Mouse (Mus musculus): ENCODE measurements around the gene Ubtf.

The Ubtf gene

DNA sequence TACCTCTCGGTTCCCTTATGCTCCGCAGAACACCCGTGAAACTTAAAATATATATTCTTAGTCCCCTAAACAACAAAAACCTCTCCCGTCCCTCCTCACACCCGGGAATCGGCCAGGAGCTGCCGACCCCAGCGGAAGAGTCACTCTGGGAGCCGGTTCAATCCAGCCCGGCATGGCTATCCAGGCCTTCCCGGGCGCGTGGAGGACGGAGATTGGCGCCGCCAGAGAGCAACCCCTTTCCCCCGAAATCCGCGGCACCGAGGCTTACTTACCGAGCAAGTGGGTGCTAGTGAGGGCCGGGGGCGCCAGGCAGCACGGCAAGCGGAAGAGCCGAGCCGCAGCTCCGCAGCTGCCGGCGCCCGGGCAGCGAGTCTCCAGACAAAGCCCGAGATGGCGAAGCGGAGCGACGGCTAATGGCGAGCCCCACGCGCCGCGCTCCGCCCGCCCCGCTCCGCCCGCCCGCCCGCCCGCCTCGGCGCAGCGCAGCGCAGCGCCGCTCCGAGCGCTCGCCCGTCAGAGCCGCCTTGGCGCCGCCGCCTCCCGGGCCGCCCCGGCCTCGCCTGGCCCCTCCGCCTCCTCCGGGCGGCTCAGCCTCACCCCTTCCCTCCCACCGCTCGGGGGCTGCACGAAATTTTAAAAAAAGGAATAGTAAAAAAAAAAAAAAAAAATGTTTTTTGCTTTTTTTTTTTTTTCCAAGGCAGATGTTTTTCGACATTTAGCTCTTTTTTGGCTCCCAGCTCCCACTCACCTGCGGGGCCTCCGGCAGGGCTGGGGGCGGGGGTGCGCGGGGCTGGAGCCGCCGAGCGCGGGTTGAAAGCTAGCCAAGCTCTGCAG is 749 bp downstream of the Ubtf start:
- DNase-seq (ENCODE audit: inconsistent age in 2 of 2, low spot score in 1 of 2): peak; percentile 72 to 90

DNA sequence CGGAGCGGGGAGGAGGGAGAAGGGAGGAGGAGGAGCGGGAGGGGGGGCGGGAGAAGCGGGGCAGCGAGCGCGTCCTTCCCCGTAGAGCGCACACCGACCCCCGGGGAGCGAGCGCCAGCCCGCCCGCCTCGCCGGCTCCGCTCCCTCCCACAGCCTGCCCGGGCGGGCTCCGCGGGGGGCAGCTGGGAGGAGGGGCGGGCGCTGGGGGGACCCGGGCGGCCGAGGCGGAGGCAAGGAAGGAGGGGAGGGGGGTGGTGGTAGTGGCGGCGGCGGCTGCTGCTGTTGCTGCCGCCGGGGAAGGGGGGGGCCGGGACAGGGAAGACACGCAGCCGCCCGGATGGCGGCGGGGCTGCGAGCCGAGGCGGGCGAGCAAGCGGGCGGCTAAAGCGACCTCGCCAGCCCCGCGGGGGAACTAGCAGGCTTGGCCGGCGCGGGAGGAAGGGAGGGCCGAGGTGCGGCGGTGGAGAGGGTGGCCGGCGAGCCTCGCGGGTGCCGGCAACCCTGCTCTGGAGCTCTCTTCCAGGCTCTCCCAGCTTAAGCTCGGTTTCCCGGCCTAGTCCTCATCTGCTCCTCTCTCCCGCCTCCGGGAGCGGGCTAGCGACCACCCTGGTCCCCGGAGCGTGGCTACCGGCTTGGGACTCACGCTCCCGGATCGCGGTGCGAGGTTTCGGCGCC is 1.5 kb downstream of the Ubtf start:
- peak; percentile 86 to 94 for DNase-seq (ENCODE audit: inconsistent age in 2 of 2, low spot score in 1 of 2)

- peak; percentile 74 to 84 for DNase-seq (ENCODE audit: inconsistent age in 2 of 2, low spot score in 1 of 2)
Measured at GRCm38 (mm10) chr11:102317298-102317900, 2.1 kb downstream of the Ubtf start.

- peak; percentile 96 to 97 for DNase-seq (ENCODE audit: inconsistent age in 2 of 2, low spot score in 1 of 2)
Measured at GRCm38 (mm10) chr11:102316572-102317297, 2.8 kb downstream of the Ubtf start.

DNA sequence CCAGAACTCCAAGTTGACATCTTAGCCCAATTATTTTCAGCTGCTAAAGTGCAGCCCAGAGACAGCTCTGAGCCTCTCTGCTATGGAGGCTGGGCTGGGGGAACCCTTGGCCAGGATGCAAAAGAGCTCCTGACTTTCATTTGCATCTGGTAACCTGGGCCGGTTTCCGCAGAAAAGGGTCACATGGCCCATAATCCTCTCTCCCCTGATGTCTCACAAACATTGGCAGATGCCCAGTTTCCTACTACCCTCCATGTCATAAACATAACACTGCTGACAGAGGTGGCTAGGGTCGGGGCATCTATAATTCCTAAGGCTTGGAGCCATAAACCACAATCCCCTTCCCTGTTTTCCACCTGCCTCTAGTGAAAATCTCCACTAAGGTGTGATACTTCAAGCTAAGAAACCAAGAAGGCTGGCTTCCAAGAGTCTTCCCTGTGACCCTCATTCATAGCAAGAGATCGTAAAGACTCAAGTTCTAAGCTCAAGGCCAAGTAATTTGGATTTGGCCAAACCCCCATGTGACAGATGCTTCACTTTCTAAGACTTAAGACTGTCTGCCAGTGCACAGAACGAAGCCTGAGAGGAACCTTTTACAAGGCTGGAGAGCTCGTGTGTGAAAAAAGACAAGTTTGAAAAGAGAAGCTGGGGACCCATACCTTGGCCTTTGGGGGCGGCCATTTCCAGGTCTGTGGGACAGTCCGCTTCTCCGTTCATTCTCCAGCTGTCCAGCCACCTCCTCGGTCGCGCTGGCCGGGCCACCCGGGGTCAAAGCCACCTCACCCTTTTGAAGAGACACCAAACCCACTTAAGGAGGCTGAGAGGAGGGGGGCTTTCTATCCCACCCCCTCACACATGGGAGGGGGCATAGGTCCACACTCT is 3.6 kb downstream of the Ubtf start:
- peak in 1 of 2 experiments; percentile 65 for DNase-seq (ENCODE audit: inconsistent age in 2 of 2, low spot score in 1 of 2)

DNA sequence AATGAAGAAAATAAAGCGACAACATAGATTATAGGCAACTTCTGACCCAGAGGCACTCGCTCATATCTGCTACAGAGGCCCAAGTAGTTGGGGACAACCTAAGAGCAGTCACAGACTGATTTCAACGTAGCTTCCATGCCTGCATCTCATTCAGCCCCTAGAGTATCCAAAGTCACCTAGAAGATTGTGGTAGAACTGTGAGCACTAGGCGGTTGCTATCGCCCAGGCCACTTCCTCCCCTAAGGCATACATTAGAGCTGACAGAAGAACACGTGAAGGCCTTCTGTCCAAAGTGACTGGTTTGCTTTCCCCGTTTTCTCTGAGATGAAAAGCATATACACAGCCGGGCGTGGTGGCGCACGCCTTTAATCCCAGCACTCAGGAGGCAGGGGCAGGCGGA is 5.2 kb downstream of the Ubtf start:
- DNase-seq (ENCODE audit: inconsistent age in 2 of 2, low spot score in 1 of 2): peak in 1 of 2 experiments; percentile 56

- DNase-seq (ENCODE audit: inconsistent age in 2 of 2, low spot score in 1 of 2): peak in 1 of 2 experiments; percentile 38
Measured at GRCm38 (mm10) chr11:102312586-102312985, 7.0 kb downstream of the Ubtf start.

DNA sequence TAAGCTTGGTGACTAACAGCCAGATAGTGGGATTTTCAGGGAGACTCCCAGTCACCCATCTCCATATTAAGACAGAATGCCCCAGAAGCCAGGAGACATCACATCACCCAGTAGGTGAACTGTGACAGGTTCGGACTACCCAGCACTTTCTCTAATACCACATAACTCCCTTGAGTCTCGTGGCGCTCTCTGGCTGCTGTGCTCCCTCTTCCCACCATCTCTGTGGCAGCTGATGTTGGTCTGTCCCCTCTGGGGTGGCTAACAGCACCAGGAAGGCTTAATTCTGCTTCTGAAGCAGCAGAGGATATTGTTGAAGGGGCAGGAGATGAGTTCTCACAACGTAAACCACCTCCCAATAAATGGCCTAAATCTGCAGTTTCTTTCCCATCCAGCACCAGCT is 7.6 kb downstream of the Ubtf start:
- DNase-seq (ENCODE audit: inconsistent age in 2 of 2, low spot score in 1 of 2): peak in 1 of 2 experiments; percentile 38

- peak; percentile 60 to 80 for DNase-seq (ENCODE audit: inconsistent age in 2 of 2, low spot score in 1 of 2)
Measured at GRCm38 (mm10) chr11:102310768-102311695, 8.5 kb downstream of the Ubtf start.

DNA sequence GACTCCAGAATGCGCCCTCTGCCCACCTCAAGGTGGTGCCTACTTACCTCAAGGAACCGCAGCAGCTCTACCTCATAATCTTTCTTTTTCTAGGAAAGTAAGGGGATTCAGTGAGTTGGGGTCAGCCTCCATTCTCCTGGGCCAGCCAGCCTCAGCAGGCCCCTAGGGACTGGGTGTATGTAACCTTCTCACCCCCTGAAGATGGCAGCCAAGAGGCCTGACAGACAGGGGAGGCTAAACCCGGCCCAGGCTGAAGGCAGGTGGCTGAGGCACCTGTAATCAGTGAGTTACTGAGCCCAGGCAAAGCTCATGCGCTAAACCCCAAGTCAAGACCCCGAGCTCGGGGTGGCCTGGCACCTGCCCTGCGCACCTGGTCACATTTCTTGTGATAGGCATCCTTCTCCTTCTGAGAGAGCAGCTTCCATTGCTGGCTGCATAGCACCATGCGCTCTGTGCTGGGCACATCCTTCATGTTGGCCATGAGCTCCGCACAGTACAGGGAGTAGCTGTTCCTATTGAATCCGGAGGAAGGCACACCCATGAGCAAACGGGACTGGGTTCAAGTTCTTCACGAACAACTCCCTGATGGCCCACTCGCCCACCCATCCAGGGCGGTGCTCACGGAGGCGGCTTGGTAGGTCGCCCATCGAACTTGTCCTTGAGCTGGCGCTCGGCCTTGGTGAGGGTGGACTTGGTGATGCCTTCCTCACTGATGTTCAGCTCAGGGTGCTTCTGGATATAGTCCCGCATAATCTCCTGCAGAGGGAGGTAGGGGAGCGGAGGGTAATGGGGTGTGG is 9.5 kb downstream of the Ubtf start:
- DNase-seq (ENCODE audit: inconsistent age in 2 of 2, low spot score in 1 of 2): peak; percentile 69 to 82

DNA sequence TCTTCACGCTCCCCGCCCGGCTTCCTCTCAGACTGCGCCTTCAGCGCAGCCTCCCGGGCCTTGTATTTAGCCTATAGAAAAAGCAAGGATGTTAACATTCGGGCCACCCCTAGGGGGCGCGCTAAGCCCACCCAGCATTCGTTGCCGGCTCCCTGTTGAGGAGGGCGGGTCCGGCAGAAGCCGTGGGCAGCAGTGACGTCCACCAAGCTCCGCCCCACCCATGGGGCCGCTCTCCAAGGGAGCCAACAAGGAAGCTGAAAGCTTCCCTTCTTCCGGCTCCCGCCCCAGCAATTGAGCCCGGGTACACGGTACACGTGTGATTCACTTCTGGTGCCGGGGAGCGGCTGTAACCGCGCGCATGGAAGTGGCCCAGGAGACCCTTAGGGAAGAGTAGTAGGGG is 10.6 kb downstream of the Ubtf start:
- peak; percentile 98 to 99 for DNase-seq (ENCODE audit: inconsistent age in 2 of 2, low spot score in 1 of 2)

- DNase-seq (ENCODE audit: inconsistent age in 2 of 2, low spot score in 1 of 2): peak; percentile 24 to 51
Measured at GRCm38 (mm10) chr11:102308104-102308503, 11.4 kb downstream of the Ubtf start.

- DNase-seq (ENCODE audit: inconsistent age in 2 of 2, low spot score in 1 of 2): peak; percentile 66 to 81
Measured at GRCm38 (mm10) chr11:102305359-102305758, 14.2 kb downstream of the Ubtf start.

DNA sequence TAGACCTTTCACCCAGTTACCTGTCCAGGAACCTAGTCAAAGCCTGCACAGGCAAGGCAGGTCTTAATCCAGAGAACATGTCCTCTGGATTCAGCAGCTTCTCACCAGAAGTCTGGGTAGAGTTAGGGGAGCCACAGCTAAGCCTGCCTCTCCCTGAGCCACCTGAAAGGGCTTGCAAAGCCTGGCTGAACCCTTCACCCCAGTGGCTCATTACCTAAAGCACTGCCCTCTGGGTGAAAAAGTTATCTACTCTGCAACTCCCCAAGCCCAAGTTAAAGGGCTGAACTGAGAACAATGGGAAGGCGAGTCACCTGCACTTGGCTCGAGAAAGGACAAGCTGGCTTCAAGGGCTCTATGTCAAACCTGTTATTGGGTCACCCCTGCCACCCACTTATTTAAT is 15.4 kb downstream of the Ubtf start:
- no peak for DNase-seq (ENCODE audit: inconsistent age in 2 of 2, low spot score in 1 of 2)

DNA sequence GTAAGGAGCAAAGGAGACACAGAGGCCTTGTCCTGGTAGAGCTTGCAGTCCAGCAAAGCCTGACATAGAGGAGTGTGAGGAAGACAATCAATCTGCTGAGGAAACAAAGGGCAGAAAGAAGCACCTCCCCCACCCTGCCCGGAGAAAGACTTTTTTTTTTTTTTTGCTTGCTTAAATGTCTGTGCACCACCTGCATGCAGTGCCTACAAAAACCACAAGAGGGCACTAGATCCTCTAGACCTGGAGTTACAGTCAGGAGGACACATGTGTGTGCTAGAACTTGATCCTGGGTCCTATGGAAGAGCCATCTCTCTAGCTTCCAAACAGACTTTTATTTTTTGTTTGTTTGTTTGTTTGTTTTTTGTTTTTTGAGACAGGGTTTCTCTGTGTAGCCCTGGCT is 19.7 kb downstream of the Ubtf start:
- peak in 1 of 2 experiments; percentile 78 for DNase-seq (ENCODE audit: inconsistent age in 2 of 2, low spot score in 1 of 2)

DNA sequence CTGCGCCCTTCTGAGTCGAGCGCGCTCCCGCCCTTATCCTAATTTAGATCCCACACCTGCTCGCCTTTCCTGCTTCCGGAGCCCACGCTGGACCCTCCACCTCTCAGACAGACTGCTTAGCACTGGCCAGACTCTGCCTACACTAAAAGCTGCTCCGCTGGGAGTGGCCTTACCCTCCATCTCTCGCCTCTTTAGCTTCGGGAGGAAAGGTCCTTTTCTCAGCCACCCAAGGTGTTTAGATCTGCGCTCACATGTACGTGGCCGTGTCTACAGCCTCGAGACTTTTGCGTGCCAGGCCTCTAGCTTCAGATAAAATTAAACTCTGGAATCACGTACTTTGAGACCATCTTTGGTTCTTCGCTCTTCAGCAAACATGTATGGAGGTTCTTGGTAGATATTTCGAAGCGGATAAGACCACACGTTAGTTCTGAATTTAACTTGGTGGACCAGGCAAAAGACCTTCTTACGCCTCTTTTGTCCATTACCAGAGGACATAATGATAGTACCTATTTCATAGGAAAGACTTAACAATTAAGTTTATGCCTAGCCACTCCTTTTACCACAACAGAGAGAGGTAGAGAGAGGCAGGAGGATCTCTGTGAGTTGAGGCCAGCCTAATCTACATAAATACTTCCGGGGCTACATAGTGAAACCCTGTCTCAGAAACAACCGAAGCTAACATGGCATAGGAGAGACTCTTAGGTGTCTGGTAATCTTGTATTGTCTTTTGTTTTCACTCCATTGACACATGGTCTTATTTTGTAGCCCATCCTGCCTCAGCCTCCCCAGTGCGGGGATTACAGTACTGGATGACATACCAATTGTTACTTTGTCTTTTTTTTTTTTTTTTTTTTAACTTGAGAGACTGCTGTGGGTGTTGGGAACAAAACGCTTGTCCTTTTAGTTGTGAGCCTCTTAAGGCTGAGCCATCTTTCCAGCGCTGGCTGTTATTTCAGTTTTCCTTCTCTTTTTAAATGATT is 21.7 kb downstream of the Ubtf start:
- DNase-seq (ENCODE audit: inconsistent age in 2 of 2, low spot score in 1 of 2): no peak

All from adrenal gland, adult (tissue).